Mouse (Mus musculus): Measurements from ENCODE around the gene 3110082I17Rik. TPM values are rescaled to one million over a fixed set of nuclear protein-coding genes. Genes with fewer than 3 reads are reported as not detected.

Gene 3110082I17Rik
- polyA plus RNA-seq, 1 experiment from 2014 or later, result 15.7 TPM

DNA sequence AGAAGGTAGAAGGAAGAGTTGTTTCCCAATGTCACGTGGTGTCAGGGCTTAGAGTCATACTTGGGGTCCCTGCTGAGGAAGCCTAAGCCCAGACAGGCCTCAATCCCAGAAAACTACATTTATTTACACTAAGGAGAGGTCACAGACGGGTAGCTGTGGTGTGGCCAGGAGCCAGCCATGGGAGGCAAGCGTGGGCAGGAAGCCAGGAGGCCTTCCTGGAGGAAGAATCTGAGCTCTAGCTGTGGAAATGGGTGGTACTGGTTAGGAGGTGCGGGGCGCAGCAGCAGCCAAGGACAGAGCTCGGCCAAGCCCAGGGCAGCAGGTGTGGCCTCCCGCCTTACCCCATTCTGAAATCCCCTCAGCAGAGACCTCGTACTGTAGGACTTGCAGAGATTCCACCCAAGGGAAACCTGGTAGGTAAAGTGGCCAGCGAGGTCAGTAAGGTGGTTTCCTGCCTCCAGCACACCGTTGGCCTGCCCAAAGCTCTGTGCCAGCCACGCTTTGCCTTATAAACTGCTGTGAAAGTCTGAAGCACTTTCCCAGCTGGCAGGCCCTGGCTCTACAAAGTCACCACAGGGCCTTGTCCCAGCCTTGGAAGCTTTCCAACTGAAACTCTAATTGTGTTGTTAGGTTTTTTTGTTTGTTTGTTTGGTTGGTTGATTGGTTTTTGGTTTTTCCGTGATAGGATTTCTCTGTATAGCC, 145.2 kb downstream of the 3110082I17Rik start:
- Histone ChIP-seq H3K36me3 (no peaks in the 10 kb centered on the region), H3K27ac (replicated peaks) (no peak overlapping the region), H3K4me1 (no peaks in the 10 kb centered on the region), H3K9ac (replicated peaks) (no peak overlapping the region), H3K27me3 (replicated peaks) (no peaks in the 10 kb centered on the region), H3K9me3 (replicated peaks) (no peaks in the 10 kb centered on the region), H3K4me3 (replicated peaks) (no peak overlapping the region), H3K4me2 (no peak overlapping the region)
- no peak for ATAC-seq (ENCODE audit: low FRiP score)
- WGBS, result 83% methylated on average over 12 of the region's 12 CpGs

- no peak overlapping the region for H3K4me2 ChIP-seq
- H3K4me1 ChIP-seq, result no peaks in the 10 kb centered on the region
- no peak overlapping the region for H3K9ac ChIP-seq (replicated peaks)
- no peak overlapping the region for H3K27ac ChIP-seq (replicated peaks)
- H3K27me3 ChIP-seq (replicated peaks), result no peaks in the 10 kb centered on the region
- no peak overlapping the region for H3K4me3 ChIP-seq (replicated peaks)
- no peaks in the 10 kb centered on the region for H3K36me3 ChIP-seq
- 87% methylated on average over 9 of the region's 9 CpGs for WGBS
- ATAC-seq (ENCODE audit: low FRiP score), result no peak
- H3K9me3 ChIP-seq (replicated peaks), result no peaks in the 10 kb centered on the region
Observed at GRCm38 (mm10) chr5:139313536-139313935, 146.8 kb downstream of the 3110082I17Rik start.

DNA sequence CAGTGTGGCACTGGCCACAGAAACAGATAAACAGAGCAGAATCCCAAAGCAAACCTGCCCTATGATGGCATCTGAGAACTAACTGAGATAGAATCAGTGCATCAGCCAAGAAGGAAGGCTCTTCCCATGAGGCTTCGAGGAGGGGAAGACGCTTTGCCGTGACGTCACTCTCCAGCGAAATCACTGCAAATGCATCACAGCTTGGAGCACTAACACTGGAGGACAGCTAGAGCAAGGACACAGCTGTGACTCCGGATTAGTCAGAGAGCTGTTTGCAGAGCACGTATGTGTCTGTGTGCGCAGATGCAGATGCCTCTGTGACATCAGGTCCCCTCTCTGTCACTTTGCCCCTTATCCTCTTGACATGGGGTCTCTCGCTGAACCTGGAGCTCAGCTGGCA, 148.5 kb downstream of the 3110082I17Rik start:
- ATAC-seq (ENCODE audit: low FRiP score), result no peak
- H3K4me2 ChIP-seq, result no peak overlapping the region
- 92% methylated on average over 9 of the region's 9 CpGs for WGBS
- H3K27me3 ChIP-seq (replicated peaks), result no peaks in the 10 kb centered on the region
- H3K4me1 ChIP-seq, result no peaks in the 10 kb centered on the region
- H3K27ac ChIP-seq (replicated peaks), result no peak overlapping the region
- H3K4me3 ChIP-seq (replicated peaks), result no peak overlapping the region
- no peak overlapping the region for H3K9ac ChIP-seq (replicated peaks)
- H3K36me3 ChIP-seq, result peaks cover 4% of the 10 kb centered on the region; the same call in 1 of the 2 replicates
- H3K9me3 ChIP-seq (replicated peaks), result no peaks in the 10 kb centered on the region

DNA sequence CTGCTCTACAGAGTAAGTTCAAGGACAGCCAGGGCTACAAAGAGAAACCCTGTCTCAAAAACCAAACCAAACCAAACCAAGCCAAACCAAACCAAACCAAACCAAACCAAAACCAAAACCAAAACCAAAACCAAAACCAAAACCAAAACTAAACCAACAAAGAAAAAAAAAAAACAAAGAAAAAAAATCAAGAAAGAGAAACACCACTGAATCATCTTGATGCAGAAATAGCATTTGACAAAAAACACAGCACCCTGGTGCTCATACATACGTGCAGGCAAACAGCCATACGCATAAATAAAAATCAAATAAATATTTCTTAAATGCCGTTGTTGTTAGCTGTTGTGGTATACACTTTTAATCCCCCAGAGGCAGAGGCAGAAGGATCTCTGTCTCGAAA, 149.8 kb downstream of the 3110082I17Rik start:
- no peak overlapping the region for H3K27ac ChIP-seq (replicated peaks)
- no peak overlapping the region for H3K4me2 ChIP-seq
- peaks cover 5% of the 10 kb centered on the region; the same call in 1 of the 2 replicates for H3K36me3 ChIP-seq
- no peak for ATAC-seq (ENCODE audit: low FRiP score)
- H3K4me3 ChIP-seq (replicated peaks), result no peak overlapping the region
- H3K4me1 ChIP-seq, result no peaks in the 10 kb centered on the region
- no peaks in the 10 kb centered on the region for H3K9me3 ChIP-seq (replicated peaks)
- 85% methylated on average over 4 of the region's 4 CpGs for WGBS
- H3K27me3 ChIP-seq (replicated peaks), result no peaks in the 10 kb centered on the region
- no peak overlapping the region for H3K9ac ChIP-seq (replicated peaks)

DNA sequence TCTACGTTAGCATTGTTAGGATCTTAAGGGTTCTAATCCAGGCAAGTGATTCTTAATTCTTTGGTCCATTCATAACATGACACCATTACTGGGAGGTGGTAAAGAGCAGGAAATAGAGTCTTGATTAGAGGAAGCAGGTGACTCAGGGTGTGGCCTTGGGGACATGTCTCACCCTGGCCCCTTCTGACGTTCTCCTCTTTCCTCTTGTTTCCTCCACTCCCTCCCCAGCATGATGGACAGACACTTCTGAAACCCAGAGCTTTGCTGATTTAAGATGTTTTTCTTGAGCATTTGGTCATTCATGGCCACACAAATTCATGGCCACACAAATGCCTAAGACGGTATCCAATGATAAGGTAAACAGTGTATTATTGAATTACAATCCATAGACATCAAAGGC, 150.4 kb downstream of the 3110082I17Rik start:
- no peak for ATAC-seq (ENCODE audit: low FRiP score)
- no peaks in the 10 kb centered on the region for H3K27me3 ChIP-seq (replicated peaks)

More for the DNA sequence above, 150.4 kb downstream of the 3110082I17Rik start:
- no peaks in the 10 kb centered on the region for H3K9me3 ChIP-seq (replicated peaks)
- no peak overlapping the region for H3K9ac ChIP-seq (replicated peaks)
- H3K4me3 ChIP-seq (replicated peaks), result no peak overlapping the region
- H3K36me3 ChIP-seq, result peaks cover 9% of the 10 kb centered on the region; the same call in 1 of the 2 replicates
- no peak overlapping the region for H3K4me2 ChIP-seq
- H3K4me1 ChIP-seq, result no peaks in the 10 kb centered on the region
- H3K27ac ChIP-seq (replicated peaks), result no peak overlapping the region
- 88% methylated on average over 3 of the region's 3 CpGs for WGBS

MicroRNA genes within 50 kb of the gene (microRNA counts, 519-probe panel; counts per million panel counts)
- microRNA mmu-miR-339-3p (not detected), microRNA mmu-miR-339-5p (909 counts per million, percentile 4 among the panel's probes with 10 or more counts)

Small RNA genes within 50 kb of the gene (microRNA-seq; reads per million reads assigned to microRNA genes)
- 240 reads per million, percentile 66 among the genes with 10 or more reads in this experiment for gene Mir339

Other genes with a start within 250 kb of the 3110082I17Rik start
- 119 and 126 TPM in 2 replicates for gene Get4, start 208.2 kb downstream of the 3110082I17Rik start, polyA plus RNA-seq (2015; fragmentation: Nextera tagmentation; extraction: Ambion mirVana)
- 86.2 and 132 TPM in 2 replicates for gene Adap1, start 134.9 kb downstream of the 3110082I17Rik start, polyA plus RNA-seq (2015; fragmentation: Nextera tagmentation; extraction: Ambion mirVana)
- 105 and 107 TPM in 2 replicates for gene Cox19, start 109.1 kb downstream of the 3110082I17Rik start, polyA plus RNA-seq (2015; fragmentation: Nextera tagmentation; extraction: Ambion mirVana)
- gene Cyp2w1, start 107.9 kb downstream of the 3110082I17Rik start, polyA plus RNA-seq (2015; fragmentation: Nextera tagmentation; extraction: Ambion mirVana), result 2.1 TPM in 1 of 2 replicates, not detected in the other
- 2.6 and 3.0 TPM in 2 replicates for gene Gpr146, start 82.8 kb downstream of the 3110082I17Rik start, polyA plus RNA-seq (2015; fragmentation: Nextera tagmentation; extraction: Ambion mirVana)
- gene C130050O18Rik, start 55.2 kb downstream of the 3110082I17Rik start, polyA plus RNA-seq (2015; fragmentation: Nextera tagmentation; extraction: Ambion mirVana), result 0.47 and 0.64 TPM in 2 replicates
- gene Gper1, start 37.4 kb downstream of the 3110082I17Rik start, polyA plus RNA-seq (2015; fragmentation: Nextera tagmentation; extraction: Ambion mirVana), result 7.8 and 9.6 TPM in 2 replicates
- gene Zfand2a, start 24.0 kb upstream of the 3110082I17Rik start, polyA plus RNA-seq (2015; fragmentation: Nextera tagmentation; extraction: Ambion mirVana), result 22.9 and 23.2 TPM in 2 replicates
- 23.7 and 35.3 TPM in 2 replicates for gene Uncx, start 83.0 kb upstream of the 3110082I17Rik start, polyA plus RNA-seq (2015; fragmentation: Nextera tagmentation; extraction: Ambion mirVana)